Mouse (Mus musculus): ENCODE results near the gene Eif4enif1.

GRCm38 (mm10) chr11:3287131-3287530 is 84.9 kb downstream of the Eif4enif1 start:
- no peak for TF ChIP-seq EP300 (IDR thresholded peaks at IDR 0.05; ENCODE audit: low read depth)
- TF ChIP-seq CTCF (IDR thresholded peaks at IDR 0.05; ENCODE audit: low read depth): no peak

All from liver, embryonic 14.5 days (tissue).